Mouse (Mus musculus): ENCODE measurements at regions not wholly inside any gene's neighbourhood (a gene's known extent, or its start where the extent isn't known, plus 50 kb on each side); places are given as distances from the start of the nearest gene placed in this dataset.

GRCm38 (mm10) chr1:190380151-190380550, 209.6 kb upstream of the Prox1 start:
- no peaks in the 10 kb centered on the region for H3K4me1 ChIP-seq (ENCODE audit: control insufficient read depth, insufficient read depth, low read length)

DNA sequence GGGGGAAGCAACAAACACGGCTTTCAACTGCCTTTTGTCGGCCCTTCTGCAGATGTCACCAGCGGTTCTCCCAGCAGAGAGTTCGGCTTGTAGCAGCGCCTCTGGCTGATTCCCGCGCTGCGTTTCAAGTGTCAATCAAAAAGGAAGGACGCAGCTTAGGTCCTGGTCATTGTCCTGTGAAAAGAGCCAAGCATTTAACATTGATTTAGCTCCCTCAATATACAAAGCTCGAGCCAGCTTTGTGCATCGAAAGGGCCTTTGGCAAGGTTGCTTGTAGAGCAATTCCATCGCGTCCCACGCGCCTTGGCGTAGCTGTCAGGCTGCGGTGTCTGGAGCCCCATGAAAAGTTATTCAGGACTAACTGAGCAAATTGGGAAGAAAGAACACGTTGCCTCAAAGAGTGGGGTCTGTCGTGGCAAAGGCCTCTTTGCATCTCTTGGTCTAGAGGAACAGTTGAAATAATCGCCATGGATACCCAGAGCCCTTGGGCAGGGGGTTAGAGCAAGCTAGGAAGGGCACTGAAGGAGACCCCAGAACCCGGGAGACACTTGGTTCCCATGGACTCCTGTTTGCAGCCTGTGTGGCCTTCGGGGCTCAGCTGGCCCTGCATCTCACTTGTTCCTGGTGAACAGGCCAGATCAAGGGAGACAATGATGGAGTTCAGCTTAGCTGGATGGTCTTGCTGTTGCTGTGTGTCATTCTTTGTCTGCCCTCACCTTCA, 204.8 kb upstream of the Prox1 start:
- Histone ChIP-seq H3K4me3 (ENCODE audit: low read depth, low read length) (no peak overlapping the region), H3K9ac (ENCODE audit: low read depth, poor library complexity, severe bottlenecking) (no peak overlapping the region), H3K27ac (ENCODE audit: insufficient read depth, low read length) (no peak overlapping the region), H3K27me3 (ENCODE audit: control insufficient read depth, insufficient read depth, low read length, poor library complexity, severe bottlenecking) (peaks cover 1% of the 10 kb centered on the region; the same call in 1 of the 2 replicates), H3K4me1 (ENCODE audit: control insufficient read depth, insufficient read depth, low read length) (no peaks in the 10 kb centered on the region), H3K9me3 (replicated peaks; ENCODE audit: control insufficient read depth, insufficient read depth, low read length, poor library complexity, severe bottlenecking) (no peaks in the 10 kb centered on the region; the same call in 1 of the 2 replicates), H3K36me3 (ENCODE audit: control insufficient read depth, insufficient read depth, low read length, poor library complexity, severe bottlenecking) (no peaks in the 10 kb centered on the region)
- TF ChIP-seq POLR2A (IDR thresholded peaks at IDR 0.05; ENCODE audit: insufficient read depth, low read length) (no peak), EP300 (IDR thresholded peaks at IDR 0.05; ENCODE audit: insufficient read depth, low read depth, low read length) (no peak), CTCF (IDR thresholded peaks at IDR 0.05; ENCODE audit: low read depth, low read length) (no peak)

More at GRCm38 (mm10) chr1:190380151-190380550, 209.6 kb upstream of the Prox1 start:
- H3K36me3 ChIP-seq (ENCODE audit: control insufficient read depth, insufficient read depth, low read length, poor library complexity, severe bottlenecking) = no peaks in the 10 kb centered on the region
- no peaks in the 10 kb centered on the region for H3K27me3 ChIP-seq (ENCODE audit: control insufficient read depth, insufficient read depth, low read length, poor library complexity, severe bottlenecking)
- H3K27ac ChIP-seq (ENCODE audit: insufficient read depth, low read length) = no peak overlapping the region
- TF ChIP-seq EP300 (IDR thresholded peaks at IDR 0.05; ENCODE audit: insufficient read depth, low read depth, low read length) (no peak), POLR2A (IDR thresholded peaks at IDR 0.05; ENCODE audit: insufficient read depth, low read length) (no peak), CTCF (IDR thresholded peaks at IDR 0.05; ENCODE audit: low read depth, low read length) (no peak)
- no peak overlapping the region for H3K4me3 ChIP-seq (ENCODE audit: low read depth, low read length)
- H3K9me3 ChIP-seq (replicated peaks; ENCODE audit: control insufficient read depth, insufficient read depth, low read length, poor library complexity, severe bottlenecking) = no peaks in the 10 kb centered on the region; the same call in 1 of the 2 replicates
- H3K9ac ChIP-seq (ENCODE audit: low read depth, poor library complexity, severe bottlenecking) = no peak overlapping the region

- H3K9me3 ChIP-seq (replicated peaks; ENCODE audit: control insufficient read depth, insufficient read depth, low read length, poor library complexity, severe bottlenecking) = no peaks in the 10 kb centered on the region; the same call in 1 of the 2 replicates
- H3K27me3 ChIP-seq (ENCODE audit: control insufficient read depth, insufficient read depth, low read length, poor library complexity, severe bottlenecking) = peaks cover 1% of the 10 kb centered on the region; the same call in 1 of the 2 replicates
- no peaks in the 10 kb centered on the region for H3K36me3 ChIP-seq (ENCODE audit: control insufficient read depth, insufficient read depth, low read length, poor library complexity, severe bottlenecking)
- H3K9ac ChIP-seq (ENCODE audit: low read depth, poor library complexity, severe bottlenecking) = no peak overlapping the region
- no peak for TF ChIP-seq POLR2A (IDR thresholded peaks at IDR 0.05; ENCODE audit: insufficient read depth, low read length)
- TF ChIP-seq EP300 (IDR thresholded peaks at IDR 0.05; ENCODE audit: insufficient read depth, low read depth, low read length) = no peak
- no peak for TF ChIP-seq CTCF (IDR thresholded peaks at IDR 0.05; ENCODE audit: low read depth, low read length)
- H3K4me1 ChIP-seq (ENCODE audit: control insufficient read depth, insufficient read depth, low read length) = no peaks in the 10 kb centered on the region
- no peak overlapping the region for H3K27ac ChIP-seq (ENCODE audit: insufficient read depth, low read length)
- no peak overlapping the region for H3K4me3 ChIP-seq (ENCODE audit: low read depth, low read length)
Observed at GRCm38 (mm10) chr1:190374270-190374669, 203.8 kb upstream of the Prox1 start.

DNA sequence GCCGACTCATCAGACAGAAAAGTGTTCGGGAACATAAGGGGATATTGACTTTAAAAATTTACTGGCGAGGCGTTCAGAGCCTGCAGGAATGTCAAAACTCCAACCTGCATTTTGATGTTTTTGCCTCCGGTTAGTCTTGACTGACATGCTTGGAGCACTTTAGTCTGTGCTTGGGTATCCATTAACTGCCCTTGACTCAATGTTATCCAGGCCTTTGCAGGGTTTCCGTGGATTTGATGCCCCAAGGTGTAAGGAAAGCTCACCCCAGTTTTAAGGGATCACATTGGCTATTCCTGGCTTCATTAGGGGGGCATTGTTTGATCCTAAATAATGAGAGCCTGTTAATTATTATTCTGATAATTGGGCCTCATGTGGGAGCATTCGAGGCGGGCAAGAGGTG, 196.1 kb upstream of the Prox1 start:
- TF ChIP-seq POLR2A (IDR thresholded peaks at IDR 0.05; ENCODE audit: insufficient read depth, low read length) = no peak
- no peak for TF ChIP-seq CTCF (IDR thresholded peaks at IDR 0.05; ENCODE audit: low read depth, low read length)
- no peak for TF ChIP-seq EP300 (IDR thresholded peaks at IDR 0.05; ENCODE audit: insufficient read depth, low read depth, low read length)
- H3K36me3 ChIP-seq (ENCODE audit: control insufficient read depth, insufficient read depth, low read length, poor library complexity, severe bottlenecking) = no peaks in the 10 kb centered on the region

DNA sequence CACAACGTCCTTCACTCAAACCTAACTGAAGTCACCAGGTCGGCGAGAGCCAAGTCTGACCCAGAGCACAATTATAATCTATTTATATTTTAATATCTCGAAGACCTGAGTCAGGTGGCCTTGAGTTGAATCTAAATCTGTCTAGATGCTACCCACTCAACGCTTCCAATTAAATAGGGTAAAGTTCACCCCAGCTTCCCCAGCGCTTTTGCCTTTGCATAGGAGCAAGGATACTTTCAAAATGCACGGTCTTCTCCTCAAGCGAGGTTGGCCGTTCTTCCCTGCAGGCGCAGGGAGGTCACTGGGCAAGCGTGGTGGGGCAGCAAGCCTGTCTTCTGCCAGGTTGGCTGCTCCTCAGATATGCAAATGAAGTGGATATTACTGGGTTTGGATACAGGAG, 194.6 kb upstream of the Prox1 start:
- no peaks in the 10 kb centered on the region for H3K9me3 ChIP-seq (replicated peaks; ENCODE audit: control insufficient read depth, insufficient read depth, low read length, poor library complexity, severe bottlenecking)
- H3K4me1 ChIP-seq (ENCODE audit: control insufficient read depth, insufficient read depth, low read length) = peaks cover 1% of the 10 kb centered on the region
- H3K27ac ChIP-seq (ENCODE audit: insufficient read depth, low read length) = no peak overlapping the region
- no peaks in the 10 kb centered on the region for H3K36me3 ChIP-seq (ENCODE audit: control insufficient read depth, insufficient read depth, low read length, poor library complexity, severe bottlenecking)
- no peak overlapping the region for H3K4me3 ChIP-seq (ENCODE audit: low read depth, low read length)
- H3K27me3 ChIP-seq (ENCODE audit: control insufficient read depth, insufficient read depth, low read length, poor library complexity, severe bottlenecking) = no peaks in the 10 kb centered on the region
- no peak overlapping the region for H3K9ac ChIP-seq (ENCODE audit: low read depth, poor library complexity, severe bottlenecking)
- TF ChIP-seq EP300 (IDR thresholded peaks at IDR 0.05; ENCODE audit: insufficient read depth, low read depth, low read length) (no peak), POLR2A (IDR thresholded peaks at IDR 0.05; ENCODE audit: insufficient read depth, low read length) (no peak), CTCF (IDR thresholded peaks at IDR 0.05; ENCODE audit: low read depth, low read length) (no peak)

More for the DNA sequence above, 196.1 kb upstream of the Prox1 start:
- H3K9ac ChIP-seq (ENCODE audit: low read depth, poor library complexity, severe bottlenecking) = no peak overlapping the region
- H3K4me1 ChIP-seq (ENCODE audit: control insufficient read depth, insufficient read depth, low read length) = peaks cover 1% of the 10 kb centered on the region
- H3K27ac ChIP-seq (ENCODE audit: insufficient read depth, low read length) = no peak overlapping the region
- H3K9me3 ChIP-seq (replicated peaks; ENCODE audit: control insufficient read depth, insufficient read depth, low read length, poor library complexity, severe bottlenecking) = no peaks in the 10 kb centered on the region
- no peaks in the 10 kb centered on the region for H3K27me3 ChIP-seq (ENCODE audit: control insufficient read depth, insufficient read depth, low read length, poor library complexity, severe bottlenecking)
- H3K4me3 ChIP-seq (ENCODE audit: low read depth, low read length) = no peak overlapping the region

DNA sequence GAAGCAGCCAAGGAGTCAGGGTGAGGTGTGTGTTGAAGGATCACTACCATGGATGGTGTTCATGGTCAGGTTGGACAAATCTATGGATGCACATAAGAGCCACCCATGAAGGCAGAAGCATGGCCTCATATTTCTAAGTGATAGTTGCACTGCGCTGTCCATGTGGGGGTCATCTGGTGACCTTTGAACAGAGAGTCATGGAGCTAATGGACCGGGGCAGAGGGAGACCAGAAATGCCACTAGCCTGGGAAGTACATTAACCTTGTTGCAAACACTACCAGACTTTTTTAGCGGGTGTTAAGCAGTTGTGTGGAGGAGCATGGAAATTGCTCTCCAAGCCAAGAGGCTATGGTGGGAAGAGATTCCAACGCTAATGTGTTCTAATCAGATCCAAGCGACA, 190.1 kb upstream of the Prox1 start:
- H3K4me3 ChIP-seq (ENCODE audit: low read depth, low read length) = no peak overlapping the region
- H3K4me1 ChIP-seq (ENCODE audit: control insufficient read depth, insufficient read depth, low read length) = peaks cover 1% of the 10 kb centered on the region
- H3K36me3 ChIP-seq (ENCODE audit: control insufficient read depth, insufficient read depth, low read length, poor library complexity, severe bottlenecking) = no peaks in the 10 kb centered on the region
- H3K9me3 ChIP-seq (replicated peaks; ENCODE audit: control insufficient read depth, insufficient read depth, low read length, poor library complexity, severe bottlenecking) = no peaks in the 10 kb centered on the region
- H3K27me3 ChIP-seq (ENCODE audit: control insufficient read depth, insufficient read depth, low read length, poor library complexity, severe bottlenecking) = no peaks in the 10 kb centered on the region
- H3K27ac ChIP-seq (ENCODE audit: insufficient read depth, low read length) = no peak overlapping the region
- no peak overlapping the region for H3K9ac ChIP-seq (ENCODE audit: low read depth, poor library complexity, severe bottlenecking)
- no peak for TF ChIP-seq EP300 (IDR thresholded peaks at IDR 0.05; ENCODE audit: insufficient read depth, low read depth, low read length)
- no peak for TF ChIP-seq CTCF (IDR thresholded peaks at IDR 0.05; ENCODE audit: low read depth, low read length)
- TF ChIP-seq POLR2A (IDR thresholded peaks at IDR 0.05; ENCODE audit: insufficient read depth, low read length) = no peak

All from ES-Bruce4 (cell line).